Mouse (Mus musculus): ENCODE results near the gene Gng2.
A peak's percentile ranks its signal among the peaks of the same experiment; 100 is the strongest.

Gene Gng2

GRCm38 (mm10) chr14:19977271-19978024 is at the start of gene Gng2:
Gene Gng2 (minus strand): TSS chr14:19977627.
- no peaks in the 10 kb centered on the region for H3K27me3 ChIP-seq (ENCODE audit: control insufficient read depth, insufficient read depth, low read length, poor library complexity, severe bottlenecking)
- DNase-seq (ENCODE audit: low read depth, low spot score) = no peak

GRCm38 (mm10) chr14:20024888-20025719 is 47.7 kb upstream of the Gng2 start:
- no peaks in the 10 kb centered on the region for H3K27me3 ChIP-seq (ENCODE audit: control insufficient read depth, insufficient read depth, low read length, poor library complexity, severe bottlenecking)
- DNase-seq (ENCODE audit: low read depth, low spot score) = peak; percentile 80
- no peaks in the 10 kb centered on the region for H3K36me3 ChIP-seq (ENCODE audit: control insufficient read depth, insufficient read depth, low read length, poor library complexity, severe bottlenecking)

More at GRCm38 (mm10) chr14:19977271-19978024, at the start of gene Gng2:
- no peaks in the 10 kb centered on the region for H3K36me3 ChIP-seq (ENCODE audit: control insufficient read depth, insufficient read depth, low read length, poor library complexity, severe bottlenecking)

DNA sequence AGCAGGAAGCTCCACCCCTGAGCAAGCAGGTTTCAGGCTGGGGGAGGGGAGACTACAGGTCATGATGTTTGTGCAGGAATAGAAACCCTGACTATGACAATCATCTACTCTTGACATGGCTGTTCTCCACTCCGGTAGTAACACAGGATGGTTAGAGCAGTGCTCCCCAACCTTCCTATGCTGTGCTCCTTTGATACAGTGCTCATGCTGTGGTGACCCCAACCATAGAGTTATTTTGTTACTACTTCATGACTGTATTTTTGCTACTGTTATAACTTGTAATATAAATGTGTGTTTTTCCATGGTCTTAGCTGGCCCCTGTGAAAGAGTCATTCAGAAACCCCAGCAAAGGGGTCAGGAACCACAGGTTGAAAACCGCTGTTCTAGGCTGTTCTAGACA is 46.5 kb upstream of the Gng2 start:
- Histone ChIP-seq H3K36me3 (ENCODE audit: control insufficient read depth, insufficient read depth, low read length, poor library complexity, severe bottlenecking) (no peaks in the 10 kb centered on the region), H3K27me3 (ENCODE audit: control insufficient read depth, insufficient read depth, low read length, poor library complexity, severe bottlenecking) (no peaks in the 10 kb centered on the region)
- no peak for DNase-seq (ENCODE audit: low read depth, low spot score)

DNA sequence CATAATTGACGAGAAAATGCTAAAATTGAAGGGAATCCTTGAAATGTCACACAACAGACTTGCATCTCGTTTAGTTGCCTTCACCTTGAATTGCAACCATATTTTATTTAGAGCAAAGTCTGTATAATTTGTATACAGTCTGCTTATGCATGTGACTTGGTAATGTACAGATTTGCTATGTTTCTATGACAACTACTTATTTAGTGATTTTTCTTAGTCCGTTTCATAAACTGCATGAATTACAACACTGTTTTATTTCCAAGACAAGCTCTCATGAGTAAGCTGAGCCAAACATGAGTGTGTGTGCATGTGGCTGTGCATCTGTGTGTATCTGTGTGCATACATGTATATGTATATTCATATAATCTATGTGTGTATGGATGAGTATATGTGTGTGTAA is 42.1 kb upstream of the Gng2 start:
- DNase-seq (ENCODE audit: low read depth, low spot score) = no peak
- no peaks in the 10 kb centered on the region for H3K27me3 ChIP-seq (ENCODE audit: control insufficient read depth, insufficient read depth, low read length, poor library complexity, severe bottlenecking)
- H3K36me3 ChIP-seq (ENCODE audit: control insufficient read depth, insufficient read depth, low read length, poor library complexity, severe bottlenecking) = no peaks in the 10 kb centered on the region

GRCm38 (mm10) chr14:20012506-20013275 is 35.3 kb upstream of the Gng2 start:
- no peaks in the 10 kb centered on the region for H3K36me3 ChIP-seq (ENCODE audit: control insufficient read depth, insufficient read depth, low read length, poor library complexity, severe bottlenecking)
- DNase-seq (ENCODE audit: low read depth, low spot score) = no peak
- no peaks in the 10 kb centered on the region for H3K27me3 ChIP-seq (ENCODE audit: control insufficient read depth, insufficient read depth, low read length, poor library complexity, severe bottlenecking)

DNA sequence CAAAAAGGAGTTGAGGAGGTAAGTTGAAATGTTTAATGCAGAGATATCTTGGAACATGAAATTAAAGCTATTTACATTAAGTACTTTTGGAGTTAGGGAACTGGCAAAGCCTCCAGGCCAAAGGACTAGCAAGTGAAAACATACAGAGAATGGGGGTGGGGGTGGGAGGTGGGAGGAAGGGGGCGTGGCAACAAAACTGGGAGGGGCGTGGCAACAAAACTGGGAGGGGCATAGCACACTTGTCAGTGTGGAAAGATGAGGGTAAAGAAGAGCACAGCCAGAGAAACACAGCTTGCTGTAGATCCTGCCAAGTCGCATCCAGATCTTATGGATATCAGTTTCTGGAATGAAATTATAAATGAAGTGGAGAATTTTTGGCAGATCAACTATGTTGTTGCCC is 30.0 kb upstream of the Gng2 start:
- H3K27me3 ChIP-seq (ENCODE audit: control insufficient read depth, insufficient read depth, low read length, poor library complexity, severe bottlenecking) = no peaks in the 10 kb centered on the region
- H3K36me3 ChIP-seq (ENCODE audit: control insufficient read depth, insufficient read depth, low read length, poor library complexity, severe bottlenecking) = no peaks in the 10 kb centered on the region
- no peak for DNase-seq (ENCODE audit: low read depth, low spot score)

- no peak for DNase-seq (ENCODE audit: low read depth, low spot score)
- H3K36me3 ChIP-seq (ENCODE audit: control insufficient read depth, insufficient read depth, low read length, poor library complexity, severe bottlenecking) = no peaks in the 10 kb centered on the region
- H3K27me3 ChIP-seq (ENCODE audit: control insufficient read depth, insufficient read depth, low read length, poor library complexity, severe bottlenecking) = no peaks in the 10 kb centered on the region
Observed at GRCm38 (mm10) chr14:20004777-20005289, 27.4 kb upstream of the Gng2 start.

GRCm38 (mm10) chr14:19996853-19997252 is 19.4 kb upstream of the Gng2 start:
- Histone ChIP-seq H3K36me3 (ENCODE audit: control insufficient read depth, insufficient read depth, low read length, poor library complexity, severe bottlenecking) (no peaks in the 10 kb centered on the region), H3K27me3 (ENCODE audit: control insufficient read depth, insufficient read depth, low read length, poor library complexity, severe bottlenecking) (no peaks in the 10 kb centered on the region)
- DNase-seq (ENCODE audit: low read depth, low spot score) = no peak

DNA sequence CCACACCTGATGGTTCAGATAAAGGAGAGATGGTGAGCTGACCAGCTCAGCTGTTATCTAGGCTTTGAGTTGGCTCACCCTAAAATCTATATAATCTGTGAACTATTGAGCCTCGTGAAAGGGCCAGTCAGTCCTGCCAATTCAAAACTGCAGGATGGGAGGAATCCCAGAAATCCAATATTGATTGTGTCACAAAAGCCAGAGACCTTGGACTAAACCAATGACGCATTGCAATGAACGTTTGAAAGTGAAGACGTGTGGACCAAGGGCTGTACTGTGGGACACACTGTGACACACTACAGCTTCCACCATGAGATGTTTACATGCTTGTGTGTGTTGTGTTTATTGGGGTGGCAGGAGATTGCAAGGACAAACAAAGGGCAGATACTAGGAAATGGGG is 18.5 kb upstream of the Gng2 start:
- Histone ChIP-seq H3K27me3 (ENCODE audit: control insufficient read depth, insufficient read depth, low read length, poor library complexity, severe bottlenecking) (no peaks in the 10 kb centered on the region), H3K36me3 (ENCODE audit: control insufficient read depth, insufficient read depth, low read length, poor library complexity, severe bottlenecking) (no peaks in the 10 kb centered on the region)
- DNase-seq (ENCODE audit: low read depth, low spot score) = no peak

DNA sequence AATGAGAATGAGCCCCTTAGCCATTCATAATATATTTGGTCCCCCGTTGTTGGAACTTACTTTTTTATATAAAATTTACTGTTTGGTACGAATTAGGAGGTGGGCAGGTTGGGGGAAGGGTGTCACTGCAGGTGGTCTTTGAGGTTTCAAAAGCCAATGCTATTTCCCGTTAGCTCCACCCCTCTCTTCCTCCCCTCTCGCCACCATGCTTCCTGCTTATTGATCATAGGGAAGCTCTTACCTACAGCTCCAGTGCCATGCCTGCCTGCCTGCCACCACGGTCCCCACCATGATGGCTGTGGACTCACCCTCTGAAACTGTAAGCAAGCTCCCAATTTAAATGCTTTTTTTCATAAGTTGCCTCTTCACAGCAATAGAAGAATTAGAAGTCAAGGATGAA is 16.6 kb upstream of the Gng2 start:
- no peaks in the 10 kb centered on the region for H3K36me3 ChIP-seq (ENCODE audit: control insufficient read depth, insufficient read depth, low read length, poor library complexity, severe bottlenecking)
- H3K27me3 ChIP-seq (ENCODE audit: control insufficient read depth, insufficient read depth, low read length, poor library complexity, severe bottlenecking) = no peaks in the 10 kb centered on the region
- no peak for DNase-seq (ENCODE audit: low read depth, low spot score)

GRCm38 (mm10) chr14:19993570-19993883 is 16.1 kb upstream of the Gng2 start:
- peak; percentile 24 for DNase-seq (ENCODE audit: low read depth, low spot score)

DNA sequence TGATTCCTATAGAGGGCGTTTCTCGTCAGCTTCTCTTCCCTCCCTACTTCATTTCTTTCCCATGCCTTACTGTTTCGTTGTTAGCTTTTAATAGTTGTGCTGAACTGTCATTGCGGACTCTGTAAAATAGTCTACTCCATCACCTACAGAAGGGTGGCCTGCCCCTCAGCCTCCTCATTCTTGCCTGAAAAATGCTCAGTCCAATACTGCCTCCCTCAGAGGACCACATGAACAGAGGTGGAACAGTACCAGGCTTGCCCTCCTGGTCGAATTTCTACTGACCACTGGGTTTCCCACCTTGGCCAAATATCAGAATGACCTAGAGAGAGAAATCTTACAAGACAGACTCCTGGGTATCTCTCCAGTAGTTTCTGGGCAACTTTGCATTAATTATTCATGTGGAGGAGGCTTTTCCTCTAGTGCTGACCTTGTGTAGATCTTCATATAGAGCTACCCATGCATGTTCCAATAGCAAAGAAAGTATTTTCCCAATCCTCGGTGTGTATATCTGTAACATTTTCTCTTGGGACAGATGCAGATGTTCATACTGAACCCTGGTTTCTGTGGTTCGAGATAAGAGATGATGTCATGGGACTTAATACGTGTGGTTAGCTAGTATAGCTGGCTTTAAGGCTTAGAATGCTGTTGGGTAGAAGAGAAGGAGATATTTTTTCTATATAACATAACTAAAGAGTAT is 15.6 kb upstream of the Gng2 start:
- DNase-seq (ENCODE audit: low read depth, low spot score) = no peak
- no peaks in the 10 kb centered on the region for H3K27me3 ChIP-seq (ENCODE audit: control insufficient read depth, insufficient read depth, low read length, poor library complexity, severe bottlenecking)
- no peaks in the 10 kb centered on the region for H3K36me3 ChIP-seq (ENCODE audit: control insufficient read depth, insufficient read depth, low read length, poor library complexity, severe bottlenecking)

More at GRCm38 (mm10) chr14:19993570-19993883, 16.1 kb upstream of the Gng2 start:
- no peaks in the 10 kb centered on the region for H3K36me3 ChIP-seq (ENCODE audit: control insufficient read depth, insufficient read depth, low read length, poor library complexity, severe bottlenecking)
- no peaks in the 10 kb centered on the region for H3K27me3 ChIP-seq (ENCODE audit: control insufficient read depth, insufficient read depth, low read length, poor library complexity, severe bottlenecking)

GRCm38 (mm10) chr14:19991861-19992260 is 14.4 kb upstream of the Gng2 start:
- Histone ChIP-seq H3K27me3 (ENCODE audit: control insufficient read depth, insufficient read depth, low read length, poor library complexity, severe bottlenecking) (no peaks in the 10 kb centered on the region), H3K36me3 (ENCODE audit: control insufficient read depth, insufficient read depth, low read length, poor library complexity, severe bottlenecking) (no peaks in the 10 kb centered on the region)
- no peak for DNase-seq (ENCODE audit: low read depth, low spot score)

DNA sequence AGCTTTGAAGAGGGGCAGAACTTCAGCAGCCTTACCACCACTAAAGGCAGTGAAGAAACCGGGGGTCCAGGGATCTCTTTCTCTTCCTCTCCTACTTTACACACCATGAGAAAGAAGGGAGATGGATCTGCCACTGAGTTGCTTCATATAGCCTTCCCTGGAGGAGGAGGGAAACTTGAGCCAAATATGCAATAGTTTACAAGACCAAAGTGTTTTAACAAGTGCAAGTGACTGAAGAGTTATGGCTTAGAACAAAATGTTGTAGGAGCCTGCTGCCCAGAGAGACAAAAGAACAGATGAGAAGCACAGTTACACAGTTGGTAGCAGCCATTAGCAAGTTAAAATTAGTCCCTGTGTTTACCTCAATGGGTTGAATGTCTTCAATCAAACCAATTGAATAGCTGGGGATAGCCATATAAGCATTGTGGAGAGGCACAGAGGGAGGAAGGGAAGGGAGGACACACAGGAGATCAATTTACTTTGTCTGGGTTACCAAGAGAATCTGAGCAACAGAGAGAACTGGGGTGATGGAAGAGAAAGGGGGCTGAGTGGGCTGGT is 13.1 kb upstream of the Gng2 start:
- H3K36me3 ChIP-seq (ENCODE audit: control insufficient read depth, insufficient read depth, low read length, poor library complexity, severe bottlenecking) = no peaks in the 10 kb centered on the region
- no peak for DNase-seq (ENCODE audit: low read depth, low spot score)
- H3K27me3 ChIP-seq (ENCODE audit: control insufficient read depth, insufficient read depth, low read length, poor library complexity, severe bottlenecking) = no peaks in the 10 kb centered on the region

Measured in splenic B cell, adult 2 months (primary cell).